Mouse (Mus musculus) layer of hippocampus, postnatal 36 days (tissue): Measurements from ENCODE around the gene 1700019A02Rik. TPM values are rescaled to one million over a fixed set of nuclear protein-coding genes. Genes with fewer than 3 reads are reported as not detected.

Experiments
- DNase-seq, 2 experiments: peaks; one replicate each; pipeline ENCODE4 v3.0.0; 2022
- total RNA-seq, 2 experiments: library from RNA; stranded (reverse); gene quantifications; 2 replicates each; pipeline ENCODE4 v1.2.3; 2021

Gene 1700019A02Rik
- total RNA-seq: not detected

DNA sequence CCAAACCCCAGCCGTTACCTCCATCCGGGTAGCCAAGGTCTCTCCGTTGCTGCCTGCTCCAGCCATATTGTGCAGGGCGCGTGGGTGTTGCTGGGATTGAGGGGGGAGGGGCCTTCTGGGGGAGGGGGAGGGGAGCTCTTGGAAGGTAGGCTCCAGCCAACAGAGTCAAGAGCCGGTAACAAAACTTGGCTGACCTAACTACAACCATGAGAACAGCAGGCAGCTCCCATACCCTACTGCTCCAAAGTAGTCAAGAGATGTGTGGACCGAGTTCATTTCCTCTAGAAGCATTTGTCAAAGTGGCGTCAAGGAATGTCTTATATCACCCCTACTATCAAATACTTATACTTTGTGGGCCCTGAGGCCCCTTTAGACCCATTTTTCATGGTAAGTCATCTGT is at the start of gene 1700019A02Rik:
1700019A02Rik (minus strand) TSS at position 101 of the 400 bp plus-strand sequence.
- DNase-seq: no peak

GRCm38 (mm10) chr1:53226063-53226462 is 38.6 kb upstream of the 1700019A02Rik start:
- no peak for DNase-seq

DNA sequence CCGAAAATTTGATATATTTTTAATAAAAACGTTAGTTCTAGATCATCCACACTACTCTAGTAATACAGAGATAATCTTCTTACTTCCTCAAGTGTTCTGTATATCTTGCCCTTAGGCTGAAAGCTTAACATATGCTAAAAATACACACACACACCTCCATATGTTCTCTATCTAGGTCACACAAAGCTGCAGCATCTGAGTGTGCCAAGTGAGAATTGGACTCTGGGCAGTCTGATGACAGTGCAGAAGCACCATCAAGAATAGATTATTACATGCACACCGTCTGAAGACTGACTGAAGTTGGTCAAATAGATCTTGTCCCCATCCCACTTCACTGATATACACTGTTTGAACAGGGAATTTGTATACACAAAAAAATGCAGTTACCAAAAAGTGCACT is 38.2 kb upstream of the 1700019A02Rik start:
- no peak for DNase-seq

DNA sequence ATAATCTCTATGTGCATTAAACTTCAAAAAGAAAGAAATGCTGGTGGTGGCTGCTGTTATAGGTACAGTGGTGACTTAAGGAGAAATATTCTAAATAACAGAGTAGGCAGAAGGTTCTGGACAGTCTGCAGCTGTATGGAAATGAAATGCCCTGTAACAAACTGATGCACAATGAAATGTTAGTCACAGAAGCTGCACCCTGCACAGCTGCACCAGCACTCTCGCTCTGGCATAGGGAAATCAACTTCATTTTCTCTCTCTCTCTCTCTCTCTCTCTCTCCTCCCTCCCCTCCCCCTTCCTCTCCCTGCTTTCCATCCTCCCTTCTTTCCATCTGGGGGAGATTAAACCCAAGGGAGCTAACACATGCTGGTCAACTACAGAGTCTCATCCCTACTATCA is 37.3 kb upstream of the 1700019A02Rik start:
- DNase-seq: no peak

GRCm38 (mm10) chr1:53210136-53210535 is 22.7 kb upstream of the 1700019A02Rik start:
- DNase-seq: no peak

- no peak for DNase-seq
Measured at GRCm38 (mm10) chr1:53203902-53204301, 16.5 kb upstream of the 1700019A02Rik start.

DNA sequence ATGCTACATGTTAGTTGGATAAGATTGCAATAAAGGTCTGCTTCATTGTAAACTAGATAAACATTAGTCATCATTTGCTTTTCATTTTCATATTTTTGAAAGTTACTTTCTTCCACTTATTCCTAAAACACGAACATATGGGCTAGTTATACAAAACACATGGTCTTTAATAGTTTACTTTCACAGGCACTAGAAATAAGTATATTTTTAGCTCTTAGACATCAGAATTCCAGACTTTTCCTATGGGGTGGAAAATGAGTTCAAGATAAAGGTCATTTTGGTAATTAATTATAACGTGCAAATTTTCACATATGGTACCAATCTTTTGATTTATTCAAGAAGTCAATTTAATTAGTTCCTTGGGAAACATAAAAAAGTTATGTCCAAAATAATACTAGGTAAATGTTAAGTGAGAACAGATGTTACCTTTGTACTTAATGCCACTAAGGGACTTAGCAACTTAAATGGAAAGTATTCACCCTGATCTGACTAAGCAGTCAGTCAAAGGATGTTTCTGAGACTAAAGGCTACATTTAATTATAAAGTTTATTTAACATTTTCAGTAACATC is 14.3 kb upstream of the 1700019A02Rik start:
- DNase-seq: no peak

GRCm38 (mm10) chr1:53194536-53194935 is 7.1 kb upstream of the 1700019A02Rik start:
- no peak for DNase-seq

DNA sequence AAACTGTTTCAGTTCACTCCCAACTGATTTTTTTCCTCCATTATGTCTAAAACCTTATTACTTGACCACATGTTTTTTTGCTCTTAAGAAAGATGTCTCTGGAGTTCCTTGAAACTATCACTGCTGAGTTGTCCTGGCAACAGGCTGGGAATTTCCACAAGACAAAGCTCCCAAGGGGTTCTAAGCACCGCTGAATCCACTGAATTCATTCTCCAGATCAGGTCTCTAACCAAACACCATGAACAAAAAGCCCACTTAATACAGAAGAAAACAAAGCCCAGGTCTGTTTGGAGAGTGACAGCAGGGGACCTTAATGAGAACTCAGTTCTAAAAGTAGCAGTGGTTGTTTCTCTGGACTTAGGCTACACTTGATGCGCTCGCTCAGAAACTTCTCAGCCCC is 3.8 kb upstream of the 1700019A02Rik start:
- DNase-seq: no peak

DNA sequence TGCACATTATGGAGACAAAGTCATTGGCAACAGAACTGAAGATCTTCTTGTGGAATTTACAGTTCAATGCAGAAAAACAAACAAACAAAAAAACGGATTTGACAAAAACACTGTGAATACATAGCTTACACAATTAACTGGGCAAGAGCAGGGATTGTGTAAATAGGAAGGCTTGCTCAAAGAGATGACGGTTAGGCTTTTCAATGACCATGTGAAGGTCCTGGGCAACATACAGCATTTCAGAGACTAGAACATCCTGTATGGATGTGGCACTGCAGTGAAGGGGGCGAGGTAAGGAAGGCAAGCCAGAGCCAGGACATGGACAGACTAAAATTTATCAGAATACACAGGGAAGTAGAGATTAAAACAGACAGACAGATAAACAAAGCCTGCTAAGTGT is 2.2 kb upstream of the 1700019A02Rik start:
- DNase-seq: no peak

- no peak for DNase-seq
Measured at GRCm38 (mm10) chr1:53186301-53186700, 1.1 kb downstream of the 1700019A02Rik start.

- DNase-seq: no peak
Measured at GRCm38 (mm10) chr1:53157715-53158114, 29.7 kb downstream of the 1700019A02Rik start.

GRCm38 (mm10) chr1:53123066-53123465 is 64.4 kb downstream of the 1700019A02Rik start:
- no peak for DNase-seq

DNA sequence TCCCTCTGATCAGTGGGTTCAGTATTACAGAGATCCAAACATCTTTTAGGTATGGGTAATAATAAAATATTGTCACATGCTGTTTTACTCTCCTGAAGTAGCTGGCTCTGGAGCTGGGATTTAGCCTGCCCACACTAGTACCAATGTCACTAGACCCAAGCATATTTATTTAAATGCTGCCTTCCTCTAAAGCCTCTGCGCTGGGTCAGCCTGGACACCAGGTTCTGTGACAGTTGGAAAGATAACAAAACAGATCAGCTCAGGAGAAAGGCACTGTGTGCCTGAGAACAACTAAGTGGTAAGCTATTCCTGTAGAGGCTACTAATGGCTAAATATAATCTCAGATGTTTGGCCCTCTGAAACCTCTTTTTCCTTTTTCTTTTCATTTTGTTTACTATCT is 76.9 kb downstream of the 1700019A02Rik start:
- no peak for DNase-seq

Other genes starting within 250 kb of the 1700019A02Rik start
- gene 1700019D03Rik, start 167.5 kb downstream of the 1700019A02Rik start, total RNA-seq: 1 to 10 TPM; 7.2 to 7.4 TPM
- gene Mstn, start 126.0 kb downstream of the 1700019A02Rik start, total RNA-seq: under 1 TPM; 0.51 to 0.65 TPM
- gene Pms1, start 109.4 kb upstream of the 1700019A02Rik start, total RNA-seq: 10 to 100 TPM; 25.8 to 27.0 TPM
- gene Ormdl1, start 109.5 kb upstream of the 1700019A02Rik start, total RNA-seq: 1 to 10 TPM; 8.4 to 8.7 TPM
- gene Gm28778, start 109.5 kb upstream of the 1700019A02Rik start, total RNA-seq: under 1 TPM in 1 of 2 experiments, not detected in 1; 0.95 TPM
- 10 to 100 TPM; 17.9 to 18.9 TPM for gene Osgepl1, start 126.0 kb upstream of the 1700019A02Rik start, total RNA-seq
- not detected for gene Asdurf, start 165.0 kb upstream of the 1700019A02Rik start, total RNA-seq
- gene Gm28551, start 165.0 kb upstream of the 1700019A02Rik start, total RNA-seq: under 1 TPM; 0.13 to 0.30 TPM
- 10 to 100 TPM; 20.2 to 21.2 TPM for gene Asnsd1, start 165.1 kb upstream of the 1700019A02Rik start, total RNA-seq